Mouse (Mus musculus) gastrocnemius, postnatal 14 days (tissue): ENCODE measurements around the gene Ivd. TPM values are rescaled to one million over a fixed set of nuclear protein-coding genes. Genes with fewer than 3 reads are reported as not detected.

Experiments
- DNase-seq: peaks from one replicate; pipeline ENCODE4 v3.0.0; 2021; ENCODE audit warnings: mixed read lengths
- intact Hi-C: fragments of 180-260 bp; cut with DNase I; formaldehyde crosslinking; loops from one replicate; pipeline ENCODE4 v1.15.1; 2025; ENCODE audit warnings: low total_unique reads
- long read RNA-seq, 2 experiments: library from polyadenylated mRNA; stranded (forward); transcript quantifications; one replicate each; pipeline ENCODE4 v2.0.0; 2021
- total RNA-seq, 2 experiments: library from RNA; stranded (reverse); gene quantifications; 2 replicates each; pipeline ENCODE4 v1.2.3; 2021

The Ivd gene
- total RNA-seq = 10 to 100 TPM; 68.8 to 85.3 TPM
- long read RNA-seq, experiment 1, transcript Ivd-201 (12 exons, 3,665 nt) = major isoform, 92 of 107 reads
- long read RNA-seq, experiment 1, partial matches to known transcripts = 5 of 107 reads
- long read RNA-seq, experiment 1, other reads (novel, unspliced or antisense) = 10 of 107 reads
- long read RNA-seq, experiment 2, transcript Ivd-201 (12 exons, 3,665 nt) = major isoform, 92 of 110 reads
- long read RNA-seq, experiment 2, partial matches to known transcripts = 7 of 110 reads
- long read RNA-seq, experiment 2, other reads (novel, unspliced or antisense) = 10 of 110 reads

GRCm38 (mm10) chr2:118861454-118862339 is at the start of gene Ivd:
Gene Ivd (plus strand): TSS chr2:118861954.
- intact Hi-C loops = no loop called here
- DNase-seq = peak; percentile 91

GRCm38 (mm10) chr2:118812724-118813123 is 49.0 kb upstream of the Ivd start:
- no peak for DNase-seq
- intact Hi-C loops = no loop called here

- intact Hi-C loops = no loop called here
- peak; percentile 87 for DNase-seq
These were observed 47.5 kb upstream of the Ivd start, which contains the start of gene Knstrn for GRCm38 (mm10) chr2:118813981-118814836. Gene Knstrn (plus strand): TSS chr2:118814003.

- DNase-seq = no peak
- intact Hi-C loops = no loop called here
These were observed 39.0 kb upstream of the Ivd start for GRCm38 (mm10) chr2:118822800-118823199.

- intact Hi-C loops = no loop called here
These were observed 37.4 kb upstream of the Ivd start for GRCm38 (mm10) chr2:118824396-118824795.

GRCm38 (mm10) chr2:118829096-118829495 is 32.7 kb upstream of the Ivd start:
- intact Hi-C loops = no loop called here
- no peak for DNase-seq

More at GRCm38 (mm10) chr2:118824396-118824795, 37.4 kb upstream of the Ivd start:
- no peak for DNase-seq

GRCm38 (mm10) chr2:118834061-118834460 is 27.7 kb upstream of the Ivd start:
- intact Hi-C loops = no loop called here
- no peak for DNase-seq

- DNase-seq = no peak
- intact Hi-C loops = no loop called here
These were observed 26.6 kb upstream of the Ivd start for GRCm38 (mm10) chr2:118835115-118835514.

GRCm38 (mm10) chr2:118838330-118838729 is 23.4 kb upstream of the Ivd start:
- DNase-seq = no peak
- intact Hi-C loops = no loop called here

- DNase-seq = no peak
These were observed 20.6 kb upstream of the Ivd start for GRCm38 (mm10) chr2:118841186-118841585.

GRCm38 (mm10) chr2:118841774-118842173 is 20.0 kb upstream of the Ivd start:
- DNase-seq = no peak
- intact Hi-C loops = no loop called here

More at GRCm38 (mm10) chr2:118841186-118841585, 20.6 kb upstream of the Ivd start:
- intact Hi-C loops = no loop called here

- intact Hi-C loops = no loop called here
- no peak for DNase-seq
These were observed 17.3 kb upstream of the Ivd start for GRCm38 (mm10) chr2:118844427-118844826.

- intact Hi-C loops = no loop called here
- DNase-seq = no peak
These were observed 15.5 kb upstream of the Ivd start for GRCm38 (mm10) chr2:118846246-118846645.

- no peak for DNase-seq
- intact Hi-C loops = no loop called here
These were observed 10.0 kb upstream of the Ivd start for GRCm38 (mm10) chr2:118851756-118852155.

- no peak for DNase-seq
- intact Hi-C loops = no loop called here
These were observed 554 bp downstream of the Ivd start for GRCm38 (mm10) chr2:118862340-118862675.

- no peak for DNase-seq
- intact Hi-C loops = no loop called here
These were observed 8.8 kb downstream of the Ivd start for GRCm38 (mm10) chr2:118870601-118871000.

- intact Hi-C loops = no loop called here
These were observed 9.3 kb downstream of the Ivd start for GRCm38 (mm10) chr2:118871032-118871431.

GRCm38 (mm10) chr2:118873018-118873417 is 11.3 kb downstream of the Ivd start:
- no peak for DNase-seq
- intact Hi-C loops = no loop called here

More at GRCm38 (mm10) chr2:118871032-118871431, 9.3 kb downstream of the Ivd start:
- no peak for DNase-seq

- intact Hi-C loops = no loop called here
- no peak for DNase-seq
These were observed 12.2 kb downstream of the Ivd start for GRCm38 (mm10) chr2:118873890-118874430.
